Mouse (Mus musculus): ENCODE measurements around the gene Zhx3. TPM values are rescaled to one million over a fixed set of nuclear protein-coding genes. Genes with fewer than 3 reads are reported as not detected.

Gene Zhx3
- total RNA-seq, 1 experiment from 2014 or later: 87.8 TPM

GRCm38 (mm10) chr2:160804794-160805527 is 67.8 kb downstream of the Zhx3 start:
- DNase-seq: peak; percentile 48

- DNase-seq: no peak
Measured at GRCm38 (mm10) chr2:160802326-160802725, 70.5 kb downstream of the Zhx3 start.

GRCm38 (mm10) chr2:160800967-160801366 is 71.8 kb downstream of the Zhx3 start:
- DNase-seq: no peak

GRCm38 (mm10) chr2:160798206-160798605 is 74.6 kb downstream of the Zhx3 start:
- peak; percentile 39 for DNase-seq

GRCm38 (mm10) chr2:160796973-160797372 is 75.8 kb downstream of the Zhx3 start:
- peak; percentile 87 for DNase-seq

GRCm38 (mm10) chr2:160793117-160793516 is 79.7 kb downstream of the Zhx3 start:
- DNase-seq: no peak

- DNase-seq: no peak
Measured at GRCm38 (mm10) chr2:160789741-160790140, 83.1 kb downstream of the Zhx3 start.

GRCm38 (mm10) chr2:160789046-160789445 is 83.8 kb downstream of the Zhx3 start:
- DNase-seq: no peak

- no peak for DNase-seq
Measured at GRCm38 (mm10) chr2:160786333-160786732, 86.5 kb downstream of the Zhx3 start.

- DNase-seq: no peak
Measured at GRCm38 (mm10) chr2:160780834-160781219, 92.0 kb downstream of the Zhx3 start.

GRCm38 (mm10) chr2:160780154-160780833 is 92.5 kb downstream of the Zhx3 start:
- no peak for DNase-seq

- DNase-seq: no peak
Measured at GRCm38 (mm10) chr2:160778034-160778433, 94.8 kb downstream of the Zhx3 start.

- no peak for DNase-seq
Measured at GRCm38 (mm10) chr2:160771325-160772276, 101.2 kb downstream of the Zhx3 start.

- no peak for DNase-seq
Measured at GRCm38 (mm10) chr2:160770871-160771270, 101.9 kb downstream of the Zhx3 start.

- no peak for DNase-seq
Measured at GRCm38 (mm10) chr2:160770409-160770808, 102.4 kb downstream of the Zhx3 start.

GRCm38 (mm10) chr2:160768997-160769396 is 103.8 kb downstream of the Zhx3 start:
- no peak for DNase-seq

- DNase-seq: no peak
Measured at GRCm38 (mm10) chr2:160768097-160768695, 104.6 kb downstream of the Zhx3 start.

GRCm38 (mm10) chr2:160767201-160767600 is 105.6 kb downstream of the Zhx3 start:
- DNase-seq: no peak

- DNase-seq: peak; percentile 76
Measured at GRCm38 (mm10) chr2:160766371-160766771, 106.4 kb downstream of the Zhx3 start.

GRCm38 (mm10) chr2:160765096-160765495 is 107.7 kb downstream of the Zhx3 start:
- DNase-seq: no peak

GRCm38 (mm10) chr2:160764386-160764785 is 108.4 kb downstream of the Zhx3 start:
- DNase-seq: no peak

- DNase-seq: no peak
Measured at GRCm38 (mm10) chr2:160763816-160764215, 109.0 kb downstream of the Zhx3 start.

Data from adrenal gland, postnatal 14 days (tissue).